Mouse (Mus musculus): Measurements from ENCODE around the gene Camk1g. TPM values are rescaled to one million over a fixed set of nuclear protein-coding genes. Genes with fewer than 3 reads are reported as not detected.

Camk1g gene
- total RNA-seq (2021) = 10 to 100 TPM; 41.7 to 47.6 TPM
- long read RNA-seq, experiment 1, transcript Camk1g-201 (13 exons, 2,469 nt) = major isoform, 28 of 46 reads
- long read RNA-seq, experiment 1, partial matches to known transcripts = 12 of 46 reads
- long read RNA-seq, experiment 1, other reads (novel, unspliced or antisense) = 6 of 46 reads
- long read RNA-seq, experiment 2, transcript Camk1g-201 (13 exons, 2,469 nt) = major isoform, 19 of 27 reads
- long read RNA-seq, experiment 2, partial matches to known transcripts = 4 of 27 reads
- long read RNA-seq, experiment 2, other reads (novel, unspliced or antisense) = 4 of 27 reads

DNA sequence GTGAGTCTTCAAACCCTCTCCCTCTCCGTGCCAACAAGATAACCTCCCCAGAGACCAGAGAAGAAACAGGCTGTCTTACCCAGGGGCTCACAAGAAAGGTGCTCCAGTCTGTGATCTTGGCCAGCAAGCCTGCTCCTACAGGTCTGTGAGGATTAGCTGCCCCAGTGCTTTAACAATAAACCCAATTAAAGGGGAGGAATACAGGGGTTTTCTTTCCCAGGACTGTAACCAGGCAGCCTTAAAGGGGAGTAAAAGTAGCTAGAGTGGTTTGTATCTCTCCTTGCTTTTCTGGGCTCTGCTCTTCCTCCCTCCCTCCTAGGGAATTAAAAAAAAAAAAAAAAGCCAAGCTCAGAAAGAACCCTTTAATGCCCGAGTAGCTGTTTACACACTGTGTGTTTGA is at the start of gene Camk1g:
Gene Camk1g, minus strand, starts transcription at position 203 of the 400 bp plus-strand sequence.
- Histone ChIP-seq H3K4me3 (peak within 1 kb of the TSS; percentile 55), H3K27ac (peak within 1 kb of the TSS; percentile 80)
- no peak for TF ChIP-seq CTCF (IDR thresholded peaks at IDR 0.05)
- intact Hi-C loops (cut with DNase I) = no loop called here
- DNase-seq (ENCODE audit: extremely low spot score in 1 of 2, low spot score in 2 of 2) = peak in 1 of 2 experiments; percentile 51

DNA sequence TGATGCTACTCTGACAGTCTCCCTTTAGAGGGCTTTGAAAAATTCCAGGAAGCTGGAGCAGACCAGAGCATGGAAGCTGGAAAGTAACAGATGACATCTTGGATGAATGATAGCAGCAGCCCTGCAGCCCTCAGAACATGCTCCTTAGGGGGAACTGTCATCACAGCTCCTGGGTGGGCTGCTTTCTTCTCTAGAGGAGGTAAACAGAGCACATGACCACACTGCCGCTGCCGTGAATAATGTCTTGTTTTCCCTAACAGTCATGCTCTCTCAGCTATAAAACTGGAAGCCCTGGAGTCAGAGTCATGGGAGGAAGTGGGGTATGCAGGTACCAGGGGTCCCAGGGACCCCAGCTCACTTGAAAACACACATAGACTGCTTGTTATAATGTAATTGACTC is 49.1 kb upstream of the Camk1g start:
- intact Hi-C loops (cut with DNase I) = no loop called here
- H3K4me3 ChIP-seq = no peak overlapping the region
- no peak for TF ChIP-seq CTCF (IDR thresholded peaks at IDR 0.05)
- no peak for DNase-seq (ENCODE audit: extremely low spot score in 1 of 2, low spot score in 2 of 2)
- H3K27ac ChIP-seq = no peak overlapping the region

DNA sequence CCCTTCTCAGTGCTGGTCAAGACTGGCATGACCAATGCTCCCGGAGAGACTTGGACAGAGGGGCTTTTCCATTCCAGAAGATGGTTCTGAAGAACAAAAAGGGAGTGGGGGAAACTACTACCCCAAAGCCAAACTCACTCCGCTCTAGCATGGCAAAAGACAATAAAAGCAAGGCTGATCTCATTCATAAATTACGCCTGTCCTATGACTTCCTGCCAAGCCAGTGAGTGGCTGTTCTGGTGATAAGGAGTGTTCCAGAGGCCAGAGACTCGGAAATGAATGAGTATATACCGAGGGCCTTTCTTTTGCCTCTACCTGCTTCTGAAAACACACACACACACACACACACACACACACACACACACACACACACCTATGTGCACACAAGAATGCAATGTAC is 48.6 kb upstream of the Camk1g start:
- Histone ChIP-seq H3K4me3 (no peak overlapping the region), H3K27ac (no peak overlapping the region)
- no peak for DNase-seq (ENCODE audit: extremely low spot score in 1 of 2, low spot score in 2 of 2)
- intact Hi-C loops (cut with DNase I) = no loop called here
- TF ChIP-seq CTCF (IDR thresholded peaks at IDR 0.05) = no peak

DNA sequence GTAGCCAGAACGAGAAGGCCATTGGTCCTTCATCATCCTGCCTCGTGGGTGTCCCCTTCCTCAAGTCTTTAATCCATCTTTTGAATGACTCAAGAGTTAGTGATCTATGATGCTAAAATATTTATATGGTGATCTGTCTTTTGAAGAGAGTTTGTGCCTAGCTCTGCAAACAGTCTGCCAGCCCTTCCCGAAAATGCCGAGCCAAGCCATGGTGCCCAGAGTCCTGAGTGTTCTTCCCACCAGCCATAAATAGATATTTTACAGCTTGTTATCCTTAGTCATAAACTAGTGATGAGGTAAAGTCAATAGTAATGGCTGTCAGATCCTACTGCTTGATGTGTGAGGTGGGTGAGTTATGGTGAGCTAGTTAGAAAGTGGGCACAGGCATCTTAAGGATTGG is 44.0 kb upstream of the Camk1g start:
- intact Hi-C loops (cut with DNase I) = no loop called here
- H3K4me3 ChIP-seq = no peak overlapping the region
- DNase-seq (ENCODE audit: extremely low spot score in 1 of 2, low spot score in 2 of 2) = no peak
- no peak for TF ChIP-seq CTCF (IDR thresholded peaks at IDR 0.05)
- no peak overlapping the region for H3K27ac ChIP-seq

DNA sequence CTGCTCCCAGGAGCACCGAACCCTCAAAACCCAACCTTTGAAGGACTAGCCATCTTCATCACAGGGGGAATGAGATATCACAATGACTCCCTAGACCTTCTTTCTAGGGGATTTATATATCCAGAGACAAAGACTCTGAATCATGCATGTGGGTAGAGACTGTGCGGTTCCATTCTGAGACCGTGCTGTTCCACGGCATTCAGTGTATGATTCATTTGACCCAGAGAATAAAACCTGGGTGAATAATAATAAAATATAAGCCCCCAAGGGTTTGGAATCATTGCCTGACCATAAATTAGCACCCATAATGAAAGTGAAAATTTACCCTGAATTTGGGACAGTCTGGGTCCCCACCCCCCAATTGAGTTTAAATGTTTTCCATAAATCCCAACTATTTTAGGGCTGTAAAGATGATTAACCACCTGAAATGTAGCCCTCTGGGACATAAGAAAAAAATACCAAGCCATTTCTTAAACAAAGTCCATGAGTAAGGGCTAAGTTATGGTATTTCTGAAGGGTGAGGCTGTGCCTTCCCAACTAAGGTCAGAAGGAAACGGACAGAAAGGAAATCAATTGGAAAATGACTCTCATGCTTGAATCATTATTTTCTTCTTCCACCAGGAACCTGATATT is 43.4 kb upstream of the Camk1g start:
- Histone ChIP-seq H3K4me3 (no peak overlapping the region), H3K27ac (no peak overlapping the region)
- DNase-seq (ENCODE audit: extremely low spot score in 1 of 2, low spot score in 2 of 2) = no peak
- no peak for TF ChIP-seq CTCF (IDR thresholded peaks at IDR 0.05)
- intact Hi-C loops (cut with DNase I) = no loop called here

DNA sequence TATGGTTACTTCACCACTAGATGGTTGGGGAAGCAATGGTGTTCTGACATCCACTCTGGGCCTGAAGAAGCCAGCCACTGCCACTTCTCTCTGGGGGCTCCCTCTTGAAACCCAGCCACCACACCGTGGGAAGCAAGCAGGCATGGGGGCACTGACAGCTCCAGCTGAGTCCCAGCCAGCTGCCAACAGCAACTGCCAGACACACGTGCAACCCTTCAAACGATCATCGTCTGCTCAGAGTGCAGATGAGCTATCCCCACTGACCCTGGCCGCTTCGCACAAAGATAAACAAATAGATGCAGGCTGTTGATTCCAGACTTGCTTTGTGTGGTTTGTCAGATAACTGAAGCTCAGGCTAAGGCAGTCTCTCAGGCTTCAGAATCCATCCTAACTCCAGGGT is 37.4 kb upstream of the Camk1g start:
- H3K27ac ChIP-seq = no peak overlapping the region
- intact Hi-C loops (cut with DNase I) = no loop called here
- TF ChIP-seq CTCF (IDR thresholded peaks at IDR 0.05) = no peak
- no peak overlapping the region for H3K4me3 ChIP-seq
- no peak for DNase-seq (ENCODE audit: extremely low spot score in 1 of 2, low spot score in 2 of 2)

DNA sequence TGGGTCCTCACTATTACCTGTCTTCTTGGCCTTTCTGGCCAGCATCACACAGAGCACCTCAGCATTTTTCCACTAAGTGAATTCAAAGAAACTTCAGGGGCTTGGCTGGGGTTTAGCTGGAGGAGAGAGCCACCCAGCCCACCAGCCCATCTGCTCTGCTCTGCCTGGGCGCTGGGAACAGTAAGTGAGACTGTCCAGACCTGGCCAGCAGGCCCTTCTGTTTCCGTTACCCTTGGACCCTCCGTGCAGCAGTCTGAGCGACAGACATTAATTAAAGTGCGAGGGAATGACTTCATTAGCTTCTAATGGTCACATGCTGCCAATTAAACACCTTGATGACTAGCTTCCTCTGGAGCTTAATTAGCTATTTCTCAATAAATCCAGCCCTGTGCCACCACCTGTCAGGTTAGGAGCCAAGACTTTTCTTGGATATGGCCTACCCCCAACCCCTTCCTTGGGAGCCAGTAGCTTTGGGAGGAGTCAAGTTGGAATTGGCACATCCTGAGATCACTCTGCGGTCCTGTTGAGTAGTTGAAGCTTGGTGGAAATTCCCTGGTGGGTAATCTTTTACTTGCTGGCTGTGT is 36.1 kb upstream of the Camk1g start:
- no peak for DNase-seq (ENCODE audit: extremely low spot score in 1 of 2, low spot score in 2 of 2)
- TF ChIP-seq CTCF (IDR thresholded peaks at IDR 0.05) = no peak
- intact Hi-C loops (cut with DNase I) = no loop called here
- H3K4me3 ChIP-seq = no peak overlapping the region
- H3K27ac ChIP-seq = no peak overlapping the region

DNA sequence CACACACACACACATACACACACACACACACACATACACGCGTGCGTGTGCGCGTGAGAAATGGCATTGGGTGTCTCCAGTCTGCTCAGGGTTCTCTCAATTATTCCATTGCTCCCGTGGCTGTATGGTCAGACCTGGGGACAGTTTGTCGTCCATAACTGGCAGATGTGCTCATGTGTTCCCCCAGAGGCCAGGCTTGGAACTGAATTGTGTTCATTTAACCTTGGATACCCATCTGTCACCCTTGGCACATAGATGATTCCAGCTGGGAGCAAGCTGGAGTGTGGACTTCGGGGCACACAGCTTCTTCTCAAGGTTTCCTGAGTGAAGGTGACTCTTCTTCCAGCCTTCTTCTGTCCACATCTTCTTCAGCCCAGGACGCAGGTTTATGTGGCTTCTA is 31.6 kb upstream of the Camk1g start:
- no peak; the same call in 1 of the 2 replicates for TF ChIP-seq CTCF (IDR thresholded peaks at IDR 0.05)
- no peak for DNase-seq (ENCODE audit: extremely low spot score in 1 of 2, low spot score in 2 of 2)
- H3K27ac ChIP-seq = no peak overlapping the region
- no peak overlapping the region for H3K4me3 ChIP-seq
- intact Hi-C loops (cut with DNase I) = no loop called here

DNA sequence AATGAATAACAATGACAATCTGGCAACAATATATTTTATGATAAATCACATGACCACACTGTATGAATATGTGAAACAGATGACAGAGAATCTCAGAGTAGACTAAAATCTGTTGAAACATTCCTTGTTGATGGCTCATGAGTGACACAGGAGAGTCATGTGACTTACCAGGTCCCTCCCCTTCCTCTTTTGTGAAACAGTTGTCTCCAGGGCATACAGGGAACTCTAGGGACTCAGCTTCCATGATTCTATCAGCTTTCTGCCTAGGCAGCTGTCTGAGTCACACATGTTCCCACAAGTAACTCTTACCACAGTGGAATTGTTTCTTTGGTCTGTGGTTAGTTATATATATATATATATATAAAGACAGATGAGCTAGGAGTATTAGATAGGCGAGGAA is 30.2 kb upstream of the Camk1g start:
- TF ChIP-seq CTCF (IDR thresholded peaks at IDR 0.05) = no peak
- H3K4me3 ChIP-seq = no peak overlapping the region
- DNase-seq (ENCODE audit: extremely low spot score in 1 of 2, low spot score in 2 of 2) = no peak
- intact Hi-C loops (cut with DNase I) = no loop called here
- no peak overlapping the region for H3K27ac ChIP-seq

DNA sequence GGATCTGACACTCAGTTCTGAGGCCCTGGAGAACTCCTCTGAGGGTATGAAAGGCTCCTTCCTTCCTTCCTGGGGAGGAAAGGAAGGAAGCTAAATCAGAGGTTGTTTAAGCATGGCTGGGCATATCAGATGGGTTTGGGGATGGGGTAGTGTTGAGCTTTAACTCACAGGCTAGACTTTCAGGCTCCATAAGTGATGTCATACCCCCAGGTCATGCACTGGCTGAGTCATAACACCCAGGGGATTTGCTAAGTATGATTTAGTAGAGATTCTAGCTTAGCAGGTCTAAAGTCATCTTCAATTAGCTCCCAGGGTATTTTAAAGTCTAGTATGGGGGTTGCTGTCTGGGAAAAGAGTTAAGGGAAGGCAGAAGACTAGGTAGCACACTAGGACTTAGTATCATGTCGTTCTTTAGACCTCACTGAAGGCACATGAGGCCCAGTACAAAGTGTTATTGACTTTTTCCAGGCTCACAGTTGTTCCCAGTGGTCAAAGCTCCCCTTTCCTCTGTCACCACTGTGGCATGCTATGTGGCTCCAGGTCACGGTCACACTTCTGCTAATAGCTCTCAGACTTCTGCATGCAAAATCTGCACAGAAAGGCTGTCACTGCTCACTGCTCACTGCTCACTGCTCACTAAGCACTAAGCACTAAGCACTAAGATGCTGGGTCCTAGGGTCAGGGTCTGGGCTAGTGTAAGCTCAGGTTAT is 28.8 kb upstream of the Camk1g start:
- H3K27ac ChIP-seq = no peak overlapping the region
- no peak for DNase-seq (ENCODE audit: extremely low spot score in 1 of 2, low spot score in 2 of 2)
- TF ChIP-seq CTCF (IDR thresholded peaks at IDR 0.05) = no peak
- no peak overlapping the region for H3K4me3 ChIP-seq
- intact Hi-C loops (cut with DNase I) = no loop called here

DNA sequence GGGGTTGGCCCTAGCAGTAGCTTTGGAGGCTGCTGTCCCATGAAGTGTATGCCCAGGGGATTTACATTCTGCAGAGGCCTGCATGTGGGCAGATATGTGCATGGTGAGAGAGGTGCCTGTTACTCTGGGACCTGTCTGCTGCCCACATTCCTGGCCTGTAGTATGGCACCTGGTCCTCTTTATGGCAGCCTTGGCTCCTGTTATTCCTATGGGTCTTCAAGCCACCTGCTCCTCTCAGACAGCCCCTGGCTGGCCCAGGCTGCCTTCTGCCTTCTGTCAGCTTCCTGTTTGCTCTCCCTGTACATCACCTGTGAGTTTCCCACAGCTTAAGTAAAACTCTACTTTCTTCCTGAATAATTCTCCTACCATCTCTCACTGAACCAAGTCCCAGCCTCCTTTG is 27.0 kb upstream of the Camk1g start:
- intact Hi-C loops (cut with DNase I) = no loop called here
- Histone ChIP-seq H3K27ac (no peak overlapping the region), H3K4me3 (no peak overlapping the region)
- no peak for DNase-seq (ENCODE audit: extremely low spot score in 1 of 2, low spot score in 2 of 2)
- no peak for TF ChIP-seq CTCF (IDR thresholded peaks at IDR 0.05)

DNA sequence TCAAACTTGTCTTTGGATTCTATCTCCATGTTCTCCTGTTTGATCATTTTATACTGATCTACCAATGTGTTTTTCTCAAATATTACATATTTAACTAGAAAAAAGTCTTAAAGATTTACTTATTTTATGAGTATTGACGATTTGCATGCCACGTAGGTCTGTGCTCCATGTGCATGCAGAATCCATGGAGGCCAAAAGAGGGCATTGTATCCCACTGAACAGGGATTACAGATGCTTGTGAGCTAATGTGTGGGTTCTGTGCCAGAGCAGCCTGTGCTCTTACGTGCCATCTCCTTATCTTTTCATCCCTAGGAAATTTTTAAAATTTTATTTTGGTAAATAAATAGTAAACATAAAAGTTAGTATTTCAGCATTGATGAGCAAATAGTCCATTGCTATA is 22.2 kb upstream of the Camk1g start:
- intact Hi-C loops (cut with DNase I) = no loop called here
- no peak for DNase-seq (ENCODE audit: extremely low spot score in 1 of 2, low spot score in 2 of 2)
- Histone ChIP-seq H3K27ac (no peak overlapping the region), H3K4me3 (no peak overlapping the region)
- no peak for TF ChIP-seq CTCF (IDR thresholded peaks at IDR 0.05)
